Mouse (Mus musculus): ENCODE data around the gene Ccdc74a. TPM values are rescaled to one million over a fixed set of nuclear protein-coding genes. Genes with fewer than 3 reads are reported as not detected.

The Ccdc74a gene
- polyA plus RNA-seq, 1 experiment from 2014 or later = 14.6 TPM

- 2% methylated on average over 60 of the region's 60 CpGs for WGBS
- Histone ChIP-seq H3K4me2 (ENCODE audit: low read length) (peak within 1 kb of the TSS; percentile 76), H3K9me3 (replicated peaks; ENCODE audit: control insufficient read depth, low read length, poor library complexity, severe bottlenecking) (no peaks in the 10 kb centered on the region), H3K4me3 (ENCODE audit: low read depth, low read length) (peak within 1 kb of the TSS; percentile 67), H3K27me3 (ENCODE audit: control insufficient read depth, insufficient read depth, low read depth, low read length) (no peaks in the 10 kb centered on the region; the same call in 1 of the 2 replicates), H3K36me3 (ENCODE audit: control insufficient read depth, insufficient read depth, low read length) (peaks cover 7% of the 10 kb centered on the region; the same call in 1 of the 2 replicates), H3K4me1 (ENCODE audit: control insufficient read depth, insufficient read depth, low read length) (peaks cover 9% of the 10 kb centered on the region), H3K9ac (ENCODE audit: low read depth, low read length) (peak within 1 kb of the TSS; percentile 81), H3K27ac (ENCODE audit: low read length) (peak within 1 kb of the TSS; percentile 50; the same call in 1 of the 2 replicates)
- ATAC-seq = peak; percentile 85
These were observed 26.8 kb upstream of the Ccdc74a start, which contains the start of gene Smpd4 for GRCm38 (mm10) chr16:17619198-17620105. Gene Smpd4, plus strand, starts transcription at chr16:17619354.

- no peak overlapping the region for H3K27ac ChIP-seq (ENCODE audit: low read length)
- 100% methylated on average over 1 of the region's 1 CpGs for WGBS
- H3K4me1 ChIP-seq (ENCODE audit: control insufficient read depth, insufficient read depth, low read length) = peaks cover 9% of the 10 kb centered on the region
- no peaks in the 10 kb centered on the region; the same call in 1 of the 2 replicates for H3K27me3 ChIP-seq (ENCODE audit: control insufficient read depth, insufficient read depth, low read depth, low read length)
- no peak overlapping the region for H3K4me3 ChIP-seq (ENCODE audit: low read depth, low read length)
- H3K4me2 ChIP-seq (ENCODE audit: low read length) = no peak overlapping the region
- H3K9me3 ChIP-seq (replicated peaks; ENCODE audit: control insufficient read depth, low read length, poor library complexity, severe bottlenecking) = no peaks in the 10 kb centered on the region
- peaks cover 15% of the 10 kb centered on the region for H3K36me3 ChIP-seq (ENCODE audit: control insufficient read depth, insufficient read depth, low read length)
- ATAC-seq = no peak
- H3K9ac ChIP-seq (ENCODE audit: low read depth, low read length) = no peak overlapping the region
These were observed 24.3 kb upstream of the Ccdc74a start for GRCm38 (mm10) chr16:17621936-17622335.

- 0 out of 2 replicates have a peak, but pooled peaks cover under 1% of the 10 kb centered on the region for H3K4me1 ChIP-seq (ENCODE audit: control insufficient read depth, insufficient read depth, low read length)
- H3K4me2 ChIP-seq (ENCODE audit: low read length) = no peak overlapping the region
- no peak overlapping the region for H3K4me3 ChIP-seq (ENCODE audit: low read depth, low read length)
- 74% methylated on average over 8 of the region's 8 CpGs for WGBS
- H3K9me3 ChIP-seq (replicated peaks; ENCODE audit: control insufficient read depth, low read length, poor library complexity, severe bottlenecking) = no peaks in the 10 kb centered on the region
- no peaks in the 10 kb centered on the region for H3K27me3 ChIP-seq (ENCODE audit: control insufficient read depth, insufficient read depth, low read depth, low read length)
- no peak overlapping the region for H3K27ac ChIP-seq (ENCODE audit: low read length)
- H3K36me3 ChIP-seq (ENCODE audit: control insufficient read depth, insufficient read depth, low read length) = peaks cover 40% of the 10 kb centered on the region
- no peak overlapping the region for H3K9ac ChIP-seq (ENCODE audit: low read depth, low read length)
- 0 out of 2 replicates have a peak, but pooled peaks have one; percentile 45 for ATAC-seq
These were observed 20.6 kb upstream of the Ccdc74a start for GRCm38 (mm10) chr16:17625488-17626268.

- H3K4me1 ChIP-seq (ENCODE audit: control insufficient read depth, insufficient read depth, low read length) = no peaks in the 10 kb centered on the region
- H3K9me3 ChIP-seq (replicated peaks; ENCODE audit: control insufficient read depth, low read length, poor library complexity, severe bottlenecking) = no peaks in the 10 kb centered on the region
- ATAC-seq = no peak
- H3K36me3 ChIP-seq (ENCODE audit: control insufficient read depth, insufficient read depth, low read length) = peaks cover 43% of the 10 kb centered on the region
- 99% methylated on average over 5 of the region's 5 CpGs for WGBS
- no peak overlapping the region for H3K27ac ChIP-seq (ENCODE audit: low read length)
- no peak overlapping the region for H3K4me3 ChIP-seq (ENCODE audit: low read depth, low read length)
- no peaks in the 10 kb centered on the region for H3K27me3 ChIP-seq (ENCODE audit: control insufficient read depth, insufficient read depth, low read depth, low read length)
- H3K9ac ChIP-seq (ENCODE audit: low read depth, low read length) = no peak overlapping the region
- H3K4me2 ChIP-seq (ENCODE audit: low read length) = no peak overlapping the region
These were observed 20.1 kb upstream of the Ccdc74a start for GRCm38 (mm10) chr16:17626269-17626555.

- no peak overlapping the region for H3K9ac ChIP-seq (ENCODE audit: low read depth, low read length)
- H3K4me3 ChIP-seq (ENCODE audit: low read depth, low read length) = no peak overlapping the region
- no peaks in the 10 kb centered on the region for H3K4me1 ChIP-seq (ENCODE audit: control insufficient read depth, insufficient read depth, low read length)
- no peak overlapping the region for H3K4me2 ChIP-seq (ENCODE audit: low read length)
- no peak for ATAC-seq
- no peaks in the 10 kb centered on the region for H3K9me3 ChIP-seq (replicated peaks; ENCODE audit: control insufficient read depth, low read length, poor library complexity, severe bottlenecking)
- no peaks in the 10 kb centered on the region for H3K27me3 ChIP-seq (ENCODE audit: control insufficient read depth, insufficient read depth, low read depth, low read length)
- H3K36me3 ChIP-seq (ENCODE audit: control insufficient read depth, insufficient read depth, low read length) = peaks cover 32% of the 10 kb centered on the region
- WGBS = 96% methylated on average over 2 of the region's 2 CpGs
- H3K27ac ChIP-seq (ENCODE audit: low read length) = no peak overlapping the region
These were observed 13.7 kb upstream of the Ccdc74a start for GRCm38 (mm10) chr16:17632580-17632979.

GRCm38 (mm10) chr16:17633481-17634181 lies 12.6 kb upstream of the Ccdc74a start:
- no peak overlapping the region for H3K4me2 ChIP-seq (ENCODE audit: low read length)
- H3K27me3 ChIP-seq (ENCODE audit: control insufficient read depth, insufficient read depth, low read depth, low read length) = no peaks in the 10 kb centered on the region
- no peak for ATAC-seq
- peaks cover 23% of the 10 kb centered on the region for H3K36me3 ChIP-seq (ENCODE audit: control insufficient read depth, insufficient read depth, low read length)
- no peak overlapping the region for H3K9ac ChIP-seq (ENCODE audit: low read depth, low read length)
- no peaks in the 10 kb centered on the region for H3K9me3 ChIP-seq (replicated peaks; ENCODE audit: control insufficient read depth, low read length, poor library complexity, severe bottlenecking)
- H3K4me1 ChIP-seq (ENCODE audit: control insufficient read depth, insufficient read depth, low read length) = no peaks in the 10 kb centered on the region
- no peak overlapping the region for H3K27ac ChIP-seq (ENCODE audit: low read length)
- WGBS = 73% methylated on average over 8 of the region's 8 CpGs
- H3K4me3 ChIP-seq (ENCODE audit: low read depth, low read length) = no peak overlapping the region

- no peak overlapping the region for H3K4me2 ChIP-seq (ENCODE audit: low read length)
- H3K36me3 ChIP-seq (ENCODE audit: control insufficient read depth, insufficient read depth, low read length) = peaks cover 20% of the 10 kb centered on the region
- H3K9me3 ChIP-seq (replicated peaks; ENCODE audit: control insufficient read depth, low read length, poor library complexity, severe bottlenecking) = no peaks in the 10 kb centered on the region
- no peak overlapping the region for H3K9ac ChIP-seq (ENCODE audit: low read depth, low read length)
- 80% methylated on average over 2 of the region's 2 CpGs for WGBS
- H3K4me3 ChIP-seq (ENCODE audit: low read depth, low read length) = no peak overlapping the region
- H3K27me3 ChIP-seq (ENCODE audit: control insufficient read depth, insufficient read depth, low read depth, low read length) = no peaks in the 10 kb centered on the region
- H3K4me1 ChIP-seq (ENCODE audit: control insufficient read depth, insufficient read depth, low read length) = no peaks in the 10 kb centered on the region
- no peak for ATAC-seq
- no peak overlapping the region for H3K27ac ChIP-seq (ENCODE audit: low read length)
These were observed 9.4 kb upstream of the Ccdc74a start for GRCm38 (mm10) chr16:17636904-17637303.

- H3K27me3 ChIP-seq (ENCODE audit: control insufficient read depth, insufficient read depth, low read depth, low read length) = no peaks in the 10 kb centered on the region
- no peaks in the 10 kb centered on the region for H3K9me3 ChIP-seq (replicated peaks; ENCODE audit: control insufficient read depth, low read length, poor library complexity, severe bottlenecking)
- H3K27ac ChIP-seq (ENCODE audit: low read length) = no peak overlapping the region
- no peaks in the 10 kb centered on the region for H3K4me1 ChIP-seq (ENCODE audit: control insufficient read depth, insufficient read depth, low read length)
- 92% methylated on average over 2 of the region's 2 CpGs for WGBS
- no peak overlapping the region for H3K9ac ChIP-seq (ENCODE audit: low read depth, low read length)
- no peak; the same call in 1 of the 2 replicates for ATAC-seq
- H3K36me3 ChIP-seq (ENCODE audit: control insufficient read depth, insufficient read depth, low read length) = peaks cover 20% of the 10 kb centered on the region
- H3K4me3 ChIP-seq (ENCODE audit: low read depth, low read length) = no peak overlapping the region
- no peak overlapping the region for H3K4me2 ChIP-seq (ENCODE audit: low read length)
These were observed 8.7 kb upstream of the Ccdc74a start for GRCm38 (mm10) chr16:17637610-17638009.

All from midbrain, embryonic 16.5 days (tissue).